Comparison of ENCODE assay signal across 9 mouse cellular contexts in the genomic region with DNA sequence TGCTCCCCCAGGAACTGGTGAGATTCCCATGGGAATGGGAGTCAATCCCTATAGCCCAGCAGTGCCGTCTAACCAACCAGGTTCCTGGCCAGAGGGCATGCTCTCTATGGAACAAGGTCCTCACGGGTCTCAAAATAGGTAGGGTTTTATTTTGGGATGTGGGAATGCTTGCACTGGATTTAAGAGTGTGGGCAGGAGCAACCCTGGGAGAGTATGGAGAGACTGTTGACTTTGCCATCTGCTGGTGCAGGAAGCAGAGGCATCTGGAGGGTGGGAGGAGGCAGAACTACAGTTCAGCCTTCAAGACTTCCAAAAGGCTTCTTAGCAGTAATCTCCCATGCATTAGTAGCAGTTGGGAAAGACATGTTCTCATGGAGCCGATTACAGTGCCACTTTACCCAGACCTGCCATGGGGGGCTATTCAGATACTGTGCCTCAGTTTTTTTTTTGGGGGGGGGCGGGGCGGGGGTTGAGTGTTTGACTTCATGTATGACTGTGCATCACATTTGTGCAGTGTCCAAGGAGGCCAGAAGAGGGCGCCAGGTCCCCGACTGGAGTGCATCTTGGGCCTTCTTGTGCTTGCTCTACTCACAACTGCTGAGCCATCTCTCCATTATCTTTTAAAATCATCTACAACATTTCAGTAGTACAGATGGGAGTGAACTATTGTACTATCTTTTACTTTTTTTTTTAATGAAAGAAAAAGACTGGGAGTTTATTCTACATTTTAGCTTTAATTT.
A peak's percentile ranks its signal among the peaks of the same experiment; 100 is the strongest.
DNase-seq lines count a peak whose midpoint lies in the region; ATAC-seq and TF ChIP-seq lines count a peak whose summit lies in the region.
"Had no signal": no experiment of that assay in that cellular context is flagged by ENCODE, and none has a peak within 500 bp of the region (broad histone marks: within the 10 kb centered on the region; RNA-seq: fewer than 3 reads in every experiment).

No protein-coding gene starts in this region.

- no peaks in the 10 kb centered on the region for H3K9me3 ChIP-seq in hindbrain, postnatal 0 days (ENCODE audit: low read length)
- H3K9me3 ChIP-seq in hindbrain, embryonic 12.5 days (replicated peaks), result no peaks in the 10 kb centered on the region
- H3K9me3 ChIP-seq in intestine, embryonic 15.5 days, result no peaks in the 10 kb centered on the region
- H3K9me3 ChIP-seq: neural tube, embryonic 13.5 days had no signal

- no peaks in the 10 kb centered on the region for H3K27me3 ChIP-seq in hindbrain, postnatal 0 days (ENCODE audit: insufficient read depth, low read length)
- no peaks in the 10 kb centered on the region for H3K27me3 ChIP-seq in hindbrain, embryonic 12.5 days
- H3K27me3 ChIP-seq in C2C12 (ENCODE audit: control insufficient read depth, insufficient read depth, insufficient read length), result no peaks in the 10 kb centered on the region
- no peaks in the 10 kb centered on the region for H3K27me3 ChIP-seq in intestine, embryonic 15.5 days (replicated peaks)
- H3K27me3 ChIP-seq: neural tube, embryonic 13.5 days had no signal

- peaks cover 36% of the 10 kb centered on the region for H3K36me3 ChIP-seq in hindbrain, postnatal 0 days (ENCODE audit: insufficient read depth, low read length)
- peaks cover 72% of the 10 kb centered on the region for H3K36me3 ChIP-seq in hindbrain, embryonic 12.5 days
- peaks cover 67% of the 10 kb centered on the region for H3K36me3 ChIP-seq in C2C12 (ENCODE audit: control insufficient read depth, insufficient read depth)
- peaks cover 19% of the 10 kb centered on the region for H3K36me3 ChIP-seq in intestine, embryonic 15.5 days

- ATAC-seq in hindbrain, postnatal 0 days, result no peak
- no peak for ATAC-seq in hindbrain, embryonic 12.5 days (ENCODE audit: low FRiP score)
- ATAC-seq in megakaryocyte progenitor cell, adult 5-6 weeks (replicated peaks; ENCODE audit: poor library complexity), result peak; percentile 76
- no peak for ATAC-seq in intestine, embryonic 15.5 days

- H3K4me3 ChIP-seq in hindbrain, postnatal 0 days (ENCODE audit: low read length), result no peak overlapping the region
- H3K4me3 ChIP-seq in hindbrain, embryonic 12.5 days, result no peak overlapping the region
- no peak overlapping the region for H3K4me3 ChIP-seq in C2C12 (ENCODE audit: insufficient read depth, poor library complexity, severe bottlenecking)
- no peak overlapping the region for H3K4me3 ChIP-seq in intestine, embryonic 15.5 days (replicated peaks)
- H3K4me3 ChIP-seq: neural tube, embryonic 13.5 days had no signal

- no peaks in the 10 kb centered on the region for H3K4me1 ChIP-seq in hindbrain, postnatal 0 days (ENCODE audit: insufficient read depth, low read length)
- no peaks in the 10 kb centered on the region for H3K4me1 ChIP-seq in hindbrain, embryonic 12.5 days
- no peaks in the 10 kb centered on the region for H3K4me1 ChIP-seq in intestine, embryonic 15.5 days (replicated peaks)
- H3K4me1 ChIP-seq: neural tube, embryonic 13.5 days had no signal

- WGBS in hindbrain, postnatal 0 days, result 81% methylated on average over 7 of the region's 7 CpGs
- WGBS in hindbrain, embryonic 12.5 days, result 72% methylated on average over 7 of the region's 7 CpGs
- WGBS in intestine, embryonic 15.5 days, result 80% methylated on average over 7 of the region's 7 CpGs

- peak; percentile 59 for DNase-seq in hindbrain, postnatal 0 days (ENCODE audit: low spot score)
- peak; percentile 62 for DNase-seq in NIH3T3 (ENCODE audit: low read depth)
- DNase-seq in kidney, postnatal 36 days, result peak; percentile 61 to 85
- peak; percentile 46 to 52 for DNase-seq in thymus, postnatal 36 days

- peak; percentile 66 for TF ChIP-seq CTCF in hindbrain, postnatal 0 days (IDR thresholded peaks at IDR 0.05; ENCODE audit: low read depth)
- peak; percentile 46 for TF ChIP-seq CTCF in C2C12 (IDR thresholded peaks at IDR 0.05; ENCODE audit: control insufficient read depth, insufficient read depth, insufficient read length)

- H3K79me3 ChIP-seq in C2C12 (ENCODE audit: low read depth), result no peaks in the 10 kb centered on the region

- no peak overlapping the region for H3ac ChIP-seq in C2C12 (ENCODE audit: control insufficient read depth, insufficient read length, low read depth)

- no peak overlapping the region for H3K27ac ChIP-seq in hindbrain, postnatal 0 days
- no peak overlapping the region for H3K27ac ChIP-seq in hindbrain, embryonic 12.5 days
- H3K27ac ChIP-seq in intestine, embryonic 15.5 days, result no peak overlapping the region
- H3K27ac ChIP-seq: neural tube, embryonic 13.5 days had no signal

- no peaks in the 10 kb centered on the region for H3K79me2 ChIP-seq in C2C12 (ENCODE audit: control insufficient read depth, insufficient read depth)

- H3K4me2 ChIP-seq in hindbrain, postnatal 0 days (ENCODE audit: low read depth, low read length), result no peak overlapping the region
- no peak overlapping the region for H3K4me2 ChIP-seq in hindbrain, embryonic 12.5 days (replicated peaks)
- H3K4me2 ChIP-seq in intestine, embryonic 15.5 days (replicated peaks), result no peak overlapping the region
- H3K4me2 ChIP-seq: neural tube, embryonic 13.5 days had no signal

- H3K9ac ChIP-seq in hindbrain, postnatal 0 days (replicated peaks; ENCODE audit: low read length), result no peak overlapping the region
- no peak overlapping the region for H3K9ac ChIP-seq in hindbrain, embryonic 12.5 days
- no peak overlapping the region for H3K9ac ChIP-seq in intestine, embryonic 15.5 days
- H3K9ac ChIP-seq: neural tube, embryonic 13.5 days had no signal

TF ChIP-seq in C2C12, 6 proteins besides CTCF, POLR2A, EP300 and RAD21:
- TF ChIP-seq MAX (IDR thresholded peaks at IDR 0.05), result no peak
- no peak for TF ChIP-seq FOSL1 (IDR thresholded peaks at IDR 0.05; ENCODE audit: insufficient read depth, low read length, poor library complexity, severe bottlenecking)
- no peak for TF ChIP-seq MYOD1 (IDR thresholded peaks at IDR 0.05; ENCODE audit: control insufficient read depth, insufficient read length, low read depth)
- TF ChIP-seq USF1 (IDR thresholded peaks at IDR 0.05; ENCODE audit: low read depth), result no peak
- TF ChIP-seq MYOG (IDR thresholded peaks at IDR 0.05; ENCODE audit: control insufficient read depth, extremely low read depth, insufficient read length), result no peak
- TF ChIP-seq CEBPB (IDR thresholded peaks at IDR 0.05; ENCODE audit: low read depth), result no peak
